Mouse (Mus musculus) midbrain, embryonic 11.5 days (tissue): ENCODE results near the gene Smyd4. TPM values are rescaled to one million over a fixed set of nuclear protein-coding genes. Genes with fewer than 3 reads are reported as not detected.
A peak's percentile ranks its signal among the peaks of the same experiment; 100 is the strongest.

Source experiments
- ATAC-seq: fragments of 200-750 bp; cut with Nextera tagmentation; 2 replicates; pipeline ENCODE4 v1.8.0; 2017; ENCODE audit warnings: moderate TSS enrichment, moderate library complexity; ENCODE audit not compliant: low FRiP score
- DNase-seq: peaks from one replicate; pipeline ENCODE4 v3.0.0; 2015; ENCODE audit warnings: low spot score; ENCODE audit errors: missing footprints
- H3K27ac ChIP-seq: fragments of 300-500 bp; sonication (generic); 2 replicates; pipeline ENCODE4 v1.5.1; 2014; ENCODE audit warnings: low read depth, low read length
- H3K27me3 ChIP-seq: fragments of 300-500 bp; sonication (generic); 2 replicates; pipeline ENCODE4 v1.6.1; 2014; ENCODE audit warnings: mild to moderate bottlenecking, low read length, moderate library complexity, mixed read lengths; ENCODE audit not compliant: control insufficient read depth, insufficient read depth
- H3K36me3 ChIP-seq: fragments of 300-500 bp; sonication (generic); 2 replicates; pipeline ENCODE4 v1.6.1; 2014; ENCODE audit warnings: mild to moderate bottlenecking, low read length, moderate library complexity, mixed read lengths; ENCODE audit not compliant: control insufficient read depth, insufficient read depth
- H3K4me1 ChIP-seq: fragments of 300-500 bp; sonication (generic); 2 replicates; pipeline ENCODE4 v1.6.1; 2014; ENCODE audit warnings: low read length; ENCODE audit not compliant: control insufficient read depth, insufficient read depth
- H3K4me2 ChIP-seq: fragments of 300-500 bp; sonication (generic); 2 replicates; pipeline ENCODE4 v1.6.1; 2014; ENCODE audit warnings: mild to moderate bottlenecking, moderate library complexity
- H3K4me3 ChIP-seq: fragments of 300-500 bp; sonication (generic); 2 replicates; pipeline ENCODE4 v1.5.1; 2014; ENCODE audit warnings: low read depth, low read length
- H3K9ac ChIP-seq: fragments of 300-500 bp; sonication (generic); 2 replicates; pipeline ENCODE4 v1.6.1; 2014; ENCODE audit warnings: low read length
- H3K9me3 ChIP-seq: fragments of 300-500 bp; sonication (generic); 2 replicates; pipeline ENCODE4 v1.6.1; 2016; ENCODE audit warnings: low read length; ENCODE audit not compliant: control insufficient read depth
- WGBS: fragments of 180-500 bp; shearing (Covaris S2); extraction: QIAGEN DNeasy Blood & Tissue Kit; methylation state at CpG from one replicate; pipeline ENCODE4 v1.1.7; 2014; 5-methylcytosine and 5-hydroxymethylcytosine counted together
- polyA plus RNA-seq: library from polyadenylated mRNA; unstranded; fragments of >200 nt; fragmentation: Nextera tagmentation; extraction: Ambion mirVana; gene quantifications from 2 replicates; pipeline ENCODE4 v1.2.1, GENCODE M21; 2014

The Smyd4 gene
- polyA plus RNA-seq, 1 experiment from 2014 or later = 11.6 TPM

DNA sequence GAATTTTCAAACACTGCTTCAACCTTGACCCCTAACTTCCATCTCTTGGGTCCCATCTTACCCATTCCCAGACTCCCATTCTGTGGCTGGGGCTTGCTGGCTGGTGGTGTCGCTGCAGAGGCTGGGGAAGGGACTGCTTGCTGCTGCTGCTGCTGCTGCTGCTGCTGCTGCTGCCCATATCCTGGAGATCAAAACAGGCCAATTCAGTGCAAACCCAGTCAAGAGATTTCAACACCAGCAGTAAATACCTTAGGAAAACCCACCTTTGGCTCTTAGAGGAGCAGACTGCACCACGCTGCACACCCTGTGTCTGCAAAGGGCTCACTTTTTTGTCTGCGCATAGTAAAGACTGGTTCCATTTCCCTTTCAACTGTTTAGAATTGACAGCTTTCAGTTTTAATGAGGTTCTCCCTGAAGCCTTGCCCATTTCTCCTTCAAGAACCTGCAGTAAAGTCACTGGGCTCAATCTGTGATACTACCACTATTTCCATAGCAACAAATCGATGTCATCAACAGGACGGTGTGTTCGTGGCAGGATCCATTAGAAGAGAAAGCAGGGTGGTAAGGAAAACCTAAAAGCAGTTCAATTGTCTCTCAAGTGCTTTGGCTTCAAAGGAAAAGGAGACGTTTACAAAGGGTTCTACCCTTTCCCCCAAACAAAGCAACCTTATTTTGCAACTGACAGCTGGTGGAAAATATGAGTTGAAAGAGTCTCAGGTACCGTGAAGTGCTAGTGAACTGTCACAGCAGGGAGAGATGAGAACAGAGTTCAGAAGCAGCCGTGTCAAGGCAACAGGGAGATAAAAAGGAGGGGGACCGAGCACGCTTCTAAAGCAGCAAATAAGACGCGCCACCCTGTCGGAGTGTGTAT, 29.6 kb upstream of the Smyd4 start:
- Histone ChIP-seq H3K27ac (no peak overlapping the region), H3K27me3 (no peaks in the 10 kb centered on the region), H3K36me3 (peaks cover 6% of the 10 kb centered on the region; the same call in 1 of the 2 replicates), H3K4me3 (no peak overlapping the region), H3K4me1 (peaks cover 2% of the 10 kb centered on the region; the same call in 1 of the 2 replicates), H3K9me3 (no peaks in the 10 kb centered on the region), H3K4me2 (no peak overlapping the region), H3K9ac (no peak overlapping the region)
- DNase-seq (no peak), ATAC-seq (no peak)
- 71% methylated on average over 14 of the region's 14 CpGs for WGBS

DNA sequence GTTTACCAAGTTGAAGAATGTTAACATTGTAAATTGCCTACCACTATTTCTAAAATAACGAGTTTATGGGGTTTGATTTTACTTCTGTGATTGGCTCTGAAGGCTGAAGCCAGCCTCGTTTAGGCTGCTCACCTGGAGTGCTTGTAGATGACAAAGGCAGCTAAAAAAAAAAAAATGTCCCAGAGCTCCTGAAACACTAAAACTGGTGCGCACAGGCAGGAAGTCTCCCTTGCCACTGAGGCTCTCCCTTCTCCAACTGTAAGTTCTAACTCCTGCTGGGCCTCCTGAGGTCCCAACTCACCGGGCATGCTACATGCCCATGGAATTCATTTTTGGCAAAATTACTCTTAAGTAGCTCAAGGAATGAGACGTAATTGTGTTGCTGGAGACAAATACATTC, 29.0 kb upstream of the Smyd4 start:
- ATAC-seq = no peak
- Histone ChIP-seq H3K27me3 (no peaks in the 10 kb centered on the region), H3K9ac (no peak overlapping the region), H3K36me3 (peaks cover 2% of the 10 kb centered on the region; the same call in 1 of the 2 replicates), H3K9me3 (no peaks in the 10 kb centered on the region), H3K27ac (no peak overlapping the region), H3K4me3 (no peak overlapping the region), H3K4me1 (peaks cover 2% of the 10 kb centered on the region; the same call in 1 of the 2 replicates), H3K4me2 (no peak overlapping the region)
- DNase-seq = no peak
- WGBS = 75% methylated on average over 5 of the region's 5 CpGs

DNA sequence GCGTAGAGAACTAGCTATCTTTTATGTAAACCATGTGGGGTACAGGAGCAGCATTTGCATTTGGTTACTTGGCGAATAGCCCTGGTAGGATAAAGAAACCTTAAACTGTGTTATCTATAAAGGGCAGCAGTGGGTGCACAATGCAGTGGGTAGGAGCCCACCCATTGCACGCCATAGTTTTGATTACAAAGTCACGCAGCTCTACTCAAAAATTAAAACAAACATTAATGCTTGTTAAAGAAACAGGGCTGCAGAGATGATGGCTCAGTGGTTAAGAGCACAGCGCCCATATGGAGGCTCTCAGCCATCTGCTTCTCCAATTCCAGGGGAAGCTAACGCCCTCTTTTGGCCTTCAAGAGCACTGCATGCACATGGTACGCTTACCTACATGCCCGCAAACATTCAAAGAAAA, 24.9 kb upstream of the Smyd4 start:
- Histone ChIP-seq H3K4me1 (peaks cover 2% of the 10 kb centered on the region; the same call in 1 of the 2 replicates), H3K9ac (no peak overlapping the region), H3K4me2 (no peak overlapping the region), H3K27ac (no peak overlapping the region), H3K4me3 (no peak overlapping the region), H3K27me3 (no peaks in the 10 kb centered on the region), H3K36me3 (0 out of 2 replicates have a peak, but pooled peaks cover 3% of the 10 kb centered on the region), H3K9me3 (no peaks in the 10 kb centered on the region)
- WGBS = 78% methylated on average over 8 of the region's 8 CpGs
- DNase-seq (no peak), ATAC-seq (no peak)

DNA sequence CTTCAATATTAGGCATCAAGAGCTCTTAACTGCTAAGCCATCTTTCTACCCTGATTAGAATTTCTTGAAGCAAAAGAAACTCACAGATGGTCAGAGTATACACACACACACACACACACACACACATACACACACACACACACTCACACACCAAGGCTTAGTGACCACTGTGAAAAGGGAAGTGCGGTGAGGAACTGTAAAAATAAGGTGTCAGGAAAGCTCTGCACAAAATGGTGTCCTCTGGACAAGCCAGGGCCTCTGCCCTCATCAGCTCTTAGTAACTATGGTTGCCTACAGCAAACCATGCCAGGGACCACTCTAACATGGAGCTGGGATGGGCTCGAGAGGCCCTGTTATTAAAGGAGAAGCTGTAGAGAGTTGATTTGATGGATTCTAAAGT, 23.8 kb upstream of the Smyd4 start:
- Histone ChIP-seq H3K27me3 (no peaks in the 10 kb centered on the region), H3K4me3 (no peak overlapping the region), H3K4me1 (no peaks in the 10 kb centered on the region; the same call in 1 of the 2 replicates), H3K9me3 (no peaks in the 10 kb centered on the region), H3K27ac (no peak overlapping the region), H3K4me2 (no peak overlapping the region), H3K9ac (no peak overlapping the region), H3K36me3 (0 out of 2 replicates have a peak, but pooled peaks cover 6% of the 10 kb centered on the region)
- WGBS = 97% methylated on average over 2 of the region's 2 CpGs
- DNase-seq = no peak
- ATAC-seq = no peak

DNA sequence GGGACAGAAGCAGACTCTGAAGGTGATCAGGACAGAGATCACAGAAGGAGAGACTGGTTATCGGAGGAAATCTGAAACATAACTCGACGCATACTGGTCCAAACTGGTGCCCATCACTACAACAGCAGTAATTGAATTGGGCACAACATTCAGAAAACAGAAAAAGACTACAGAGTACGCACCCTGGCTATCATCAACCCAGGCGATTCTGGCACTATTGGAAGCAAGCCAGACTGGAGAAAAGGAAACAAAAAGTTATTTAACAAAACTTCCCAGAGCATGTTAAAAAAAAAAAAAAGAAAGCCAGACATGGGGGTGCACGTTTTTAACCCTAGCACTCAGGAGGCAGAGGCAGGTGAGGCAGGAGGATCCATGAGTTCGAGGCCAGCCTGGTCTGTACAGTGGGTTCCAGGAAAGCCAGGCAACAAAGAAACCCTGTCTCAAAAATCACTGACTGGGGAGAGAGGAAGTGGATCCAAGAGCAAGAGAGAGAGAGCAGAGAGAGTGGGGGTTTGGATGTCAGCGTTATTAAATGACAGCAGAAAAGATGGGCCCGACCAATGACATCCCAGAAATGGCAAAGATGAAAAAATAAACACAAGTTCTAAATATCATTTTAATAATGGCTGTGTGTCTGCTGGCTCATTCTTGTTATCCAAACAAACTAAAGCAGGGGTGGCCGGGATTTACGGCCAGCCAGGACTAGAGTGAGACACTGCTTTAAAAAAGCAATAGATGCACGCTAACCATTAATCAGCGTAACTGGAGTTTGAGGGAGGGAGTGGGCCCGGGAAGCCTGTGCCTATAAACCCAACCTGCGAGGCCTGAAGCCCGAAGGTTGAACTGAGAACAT, 22.9 kb upstream of the Smyd4 start:
- Histone ChIP-seq H3K27me3 (no peaks in the 10 kb centered on the region), H3K27ac (no peak overlapping the region), H3K9me3 (no peaks in the 10 kb centered on the region), H3K4me3 (no peak overlapping the region), H3K4me1 (no peaks in the 10 kb centered on the region), H3K36me3 (0 out of 2 replicates have a peak, but pooled peaks cover 6% of the 10 kb centered on the region), H3K9ac (no peak overlapping the region), H3K4me2 (no peak overlapping the region)
- no peak for ATAC-seq
- DNase-seq = no peak
- WGBS = 90% methylated on average over 16 of the region's 16 CpGs

DNA sequence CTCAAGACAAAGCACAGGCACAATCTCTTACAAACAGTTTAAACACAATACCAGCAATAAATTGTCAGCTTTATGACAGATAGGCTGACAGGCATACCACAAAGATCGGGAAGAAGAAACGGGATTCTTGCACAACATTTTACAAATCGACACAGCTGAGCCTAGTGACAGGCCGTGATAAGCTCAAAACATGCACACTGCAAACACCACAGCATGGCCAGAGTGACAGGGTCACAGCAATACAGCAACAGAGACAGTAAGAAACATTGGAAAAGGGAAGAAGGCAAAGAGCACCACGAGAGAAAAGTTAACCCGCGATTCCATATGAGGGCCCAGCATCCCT, 22.3 kb upstream of the Smyd4 start:
- 94% methylated on average over 7 of the region's 7 CpGs for WGBS
- H3K27ac ChIP-seq = no peak overlapping the region
- H3K4me1 ChIP-seq = no peaks in the 10 kb centered on the region
- no peak for DNase-seq
- H3K36me3 ChIP-seq = 0 out of 2 replicates have a peak, but pooled peaks cover 6% of the 10 kb centered on the region
- no peaks in the 10 kb centered on the region for H3K9me3 ChIP-seq
- H3K4me2 ChIP-seq = no peak overlapping the region
- no peak overlapping the region for H3K9ac ChIP-seq
- ATAC-seq = no peak
- H3K4me3 ChIP-seq = no peak overlapping the region
- no peaks in the 10 kb centered on the region for H3K27me3 ChIP-seq

DNA sequence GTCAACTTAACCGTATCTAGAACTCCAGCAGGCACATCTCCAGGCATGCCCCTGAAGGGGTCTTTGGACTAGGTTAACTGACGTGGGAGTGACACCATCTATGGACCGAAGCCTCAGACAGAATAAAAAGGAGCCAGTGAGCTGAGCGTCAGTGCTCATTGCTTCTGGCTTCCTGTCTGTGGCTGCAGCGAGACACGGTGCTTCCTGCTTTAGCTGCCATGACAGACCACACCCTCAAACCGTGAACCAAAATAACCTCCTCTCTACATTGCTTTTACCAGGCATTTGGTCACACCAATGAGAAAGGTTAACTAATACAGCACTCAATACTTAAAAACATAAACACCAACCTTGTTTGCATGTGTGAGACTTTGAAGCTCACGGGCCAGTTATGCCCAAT, 11.6 kb upstream of the Smyd4 start:
- no peak overlapping the region for H3K4me3 ChIP-seq
- peaks cover 13% of the 10 kb centered on the region for H3K36me3 ChIP-seq
- H3K9me3 ChIP-seq = no peaks in the 10 kb centered on the region
- WGBS = 84% methylated on average over 8 of the region's 8 CpGs
- DNase-seq (peak; percentile 70), ATAC-seq (no peak)
- no peaks in the 10 kb centered on the region for H3K27me3 ChIP-seq
- H3K27ac ChIP-seq = no peak overlapping the region
- H3K9ac ChIP-seq = no peak overlapping the region
- no peaks in the 10 kb centered on the region for H3K4me1 ChIP-seq
- no peak overlapping the region for H3K4me2 ChIP-seq

DNA sequence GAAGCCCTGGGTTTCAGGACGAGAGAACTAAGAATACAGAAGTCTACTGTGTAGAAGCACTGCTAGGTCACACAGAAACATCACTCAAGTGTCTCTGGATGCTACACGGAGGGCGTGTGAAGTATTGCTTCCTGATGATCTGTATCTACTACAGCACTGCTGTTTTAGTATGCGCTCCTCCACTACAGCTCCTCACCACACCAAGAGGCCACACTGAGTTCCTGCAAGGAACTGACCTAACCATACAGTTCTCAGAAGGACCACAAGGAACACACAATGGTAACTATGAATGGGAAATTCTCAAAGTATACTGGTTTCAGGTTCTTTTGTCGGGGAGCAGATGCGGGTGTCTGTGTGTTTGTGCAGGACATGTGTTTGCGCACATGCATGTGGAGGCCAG, 11.0 kb upstream of the Smyd4 start:
- H3K4me3 ChIP-seq = no peak overlapping the region
- H3K4me1 ChIP-seq = no peaks in the 10 kb centered on the region
- H3K9ac ChIP-seq = no peak overlapping the region
- ATAC-seq (no peak), DNase-seq (peak; percentile 76)
- peaks cover 13% of the 10 kb centered on the region for H3K36me3 ChIP-seq
- no peak overlapping the region for H3K27ac ChIP-seq
- WGBS = 93% methylated on average over 7 of the region's 7 CpGs
- H3K4me2 ChIP-seq = no peak overlapping the region
- no peaks in the 10 kb centered on the region for H3K27me3 ChIP-seq
- H3K9me3 ChIP-seq = no peaks in the 10 kb centered on the region

DNA sequence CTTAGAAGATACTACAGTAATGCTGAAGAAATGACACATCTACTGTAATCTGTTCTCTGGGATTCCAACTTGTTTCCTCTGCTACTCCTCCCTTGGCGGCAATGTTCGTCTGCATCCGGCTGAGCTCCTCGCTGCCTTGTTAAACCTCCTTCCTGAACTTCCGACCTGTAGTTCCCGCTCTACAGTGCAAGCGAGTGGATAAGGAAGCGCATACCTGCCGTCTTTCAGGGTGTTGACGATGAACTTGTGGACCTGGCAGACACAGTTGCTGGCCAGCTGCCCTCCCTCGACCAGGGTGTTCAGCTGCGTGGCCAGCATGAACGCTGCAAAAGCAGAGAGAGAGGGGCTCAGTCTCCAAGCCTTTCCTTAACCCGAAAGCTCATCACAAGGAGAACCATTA, 8.2 kb upstream of the Smyd4 start:
- H3K4me1 ChIP-seq = no peaks in the 10 kb centered on the region
- no peaks in the 10 kb centered on the region for H3K27me3 ChIP-seq
- no peak overlapping the region for H3K9ac ChIP-seq
- WGBS = 95% methylated on average over 14 of the region's 14 CpGs
- ATAC-seq (no peak), DNase-seq (no peak)
- H3K36me3 ChIP-seq = peaks cover 13% of the 10 kb centered on the region
- no peak overlapping the region for H3K27ac ChIP-seq
- H3K4me2 ChIP-seq = no peak overlapping the region
- no peaks in the 10 kb centered on the region for H3K9me3 ChIP-seq
- H3K4me3 ChIP-seq = no peak overlapping the region
